Mouse (Mus musculus): ENCODE results near the gene March7.

Gene March7

DNA sequence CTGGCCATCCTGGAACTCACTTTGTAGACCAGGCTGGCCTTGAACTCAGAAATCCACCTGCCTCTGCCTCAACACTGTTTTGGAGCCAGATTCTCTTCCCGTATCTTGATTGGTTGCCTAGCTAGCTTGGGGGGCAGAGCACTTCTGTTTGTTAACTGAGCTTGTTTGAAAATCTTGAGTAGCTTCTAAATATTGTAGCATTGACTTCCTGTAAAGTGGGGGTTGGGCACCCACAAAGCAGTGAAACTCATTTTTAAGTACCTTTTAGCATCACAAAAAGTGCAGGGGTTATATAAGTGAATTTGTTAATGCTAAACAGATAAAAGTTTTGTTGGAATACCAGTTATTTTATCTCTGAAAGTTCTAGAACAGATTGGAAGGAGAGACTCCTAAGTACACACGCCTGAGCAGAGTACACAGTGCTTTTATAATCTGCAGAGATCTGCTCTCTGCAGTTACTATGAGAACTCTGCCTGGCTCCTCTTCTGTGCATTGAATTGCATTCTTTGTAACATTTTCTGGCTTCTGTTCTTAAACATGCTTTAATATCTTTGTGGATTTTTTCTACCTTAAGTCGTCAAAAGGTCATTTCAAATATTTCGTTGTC is 7.0 kb downstream of the March7 start:
- no peak for DNase-seq

DNA sequence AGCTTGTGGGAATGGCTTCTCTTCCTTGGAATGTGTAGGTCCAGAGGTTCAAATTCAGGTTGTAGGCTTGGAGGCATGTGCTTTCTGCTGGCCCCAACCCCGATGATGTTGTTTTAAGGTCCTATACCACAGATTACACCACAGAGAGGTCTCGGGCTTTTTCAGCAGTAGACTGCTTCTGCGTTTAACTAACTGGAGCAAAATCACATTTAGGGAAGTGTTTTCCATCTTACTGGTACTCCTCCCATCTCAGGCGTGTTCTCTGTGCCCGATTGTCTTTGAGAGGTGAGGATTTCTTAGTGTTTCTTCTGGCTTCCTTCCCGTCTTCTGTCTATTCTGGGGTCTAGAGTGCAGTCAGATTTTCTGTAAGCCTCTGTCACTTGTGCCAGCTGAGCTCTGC is 7.9 kb downstream of the March7 start:
- DNase-seq: no peak

DNA sequence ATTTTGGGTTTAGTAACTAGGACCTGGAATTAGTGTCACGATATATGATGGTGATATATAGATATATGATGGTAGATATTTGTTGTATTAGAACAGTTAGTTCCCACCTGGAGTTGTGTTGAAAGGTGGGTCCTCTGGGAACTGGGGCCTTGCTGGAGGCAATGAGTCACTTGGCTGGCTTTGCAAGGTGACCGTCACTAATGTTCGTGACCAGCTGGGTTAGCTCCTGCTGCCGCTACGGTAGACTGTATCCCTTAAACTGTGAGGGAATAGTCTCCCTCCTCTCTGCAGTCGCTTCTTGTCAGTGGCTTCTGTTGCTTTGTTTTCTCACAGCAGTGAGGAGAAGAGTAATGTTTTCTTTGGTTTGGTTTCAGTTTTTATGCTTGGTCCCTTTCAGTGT is 11.5 kb downstream of the March7 start:
- DNase-seq: peak in 1 of 2 experiments; percentile 29

DNA sequence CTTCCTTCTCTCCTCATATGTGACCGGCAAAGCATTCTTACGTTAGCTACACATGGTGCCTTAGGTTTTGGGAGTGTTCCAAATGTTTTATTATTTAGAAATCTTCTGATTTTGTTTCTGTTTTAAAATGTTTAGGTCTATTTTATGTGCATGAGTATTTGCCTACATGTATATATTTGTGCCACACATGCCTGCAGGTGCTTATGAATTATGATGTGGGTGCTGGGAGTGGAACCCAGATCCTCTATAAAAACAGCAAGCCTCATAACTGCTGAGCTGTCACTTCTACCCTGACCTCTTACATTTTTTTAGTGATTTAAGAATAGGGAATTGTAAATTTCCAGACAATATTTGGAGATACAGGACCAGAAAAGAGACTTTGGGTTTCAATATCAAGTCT is 12.3 kb downstream of the March7 start:
- no peak for DNase-seq

DNA sequence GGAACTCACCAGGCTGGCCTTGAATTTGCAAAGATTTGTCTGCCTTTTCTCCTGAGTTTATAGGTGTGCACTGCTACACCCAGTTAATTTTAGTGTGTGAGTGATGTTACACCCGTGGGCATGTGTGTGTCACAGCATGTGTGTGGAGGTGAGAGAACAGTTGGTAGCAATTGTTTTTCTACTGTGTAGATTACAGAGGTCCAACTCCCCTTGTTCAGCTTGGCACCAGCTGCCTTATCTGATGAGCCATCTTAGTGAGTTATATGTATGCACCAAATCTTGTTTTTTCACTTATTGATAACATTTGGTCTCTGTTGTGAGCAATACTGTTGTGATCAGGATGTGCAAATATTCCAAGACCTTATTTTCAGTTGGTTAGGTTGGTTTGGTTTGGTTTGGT is 13.8 kb downstream of the March7 start:
- DNase-seq: no peak

DNA sequence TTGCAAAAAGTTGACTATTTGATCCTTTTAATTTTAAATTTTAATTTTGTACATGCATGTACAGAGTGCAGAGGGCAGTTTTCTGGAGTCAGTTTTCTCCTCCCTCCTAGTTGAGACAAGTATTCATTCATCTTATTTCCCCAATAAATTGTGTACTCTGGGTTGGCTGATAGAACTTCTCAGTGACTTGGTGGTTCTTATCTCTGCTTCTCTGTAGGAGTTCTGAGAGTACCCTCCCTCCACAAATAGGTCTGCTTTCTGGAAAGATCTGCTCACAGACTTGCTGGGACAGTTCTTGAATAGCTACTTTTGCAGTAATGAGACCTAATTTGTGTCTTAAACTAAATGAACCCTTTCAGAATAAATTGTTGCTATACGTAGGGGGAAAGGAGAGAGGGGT is 18.8 kb downstream of the March7 start:
- DNase-seq: no peak

DNA sequence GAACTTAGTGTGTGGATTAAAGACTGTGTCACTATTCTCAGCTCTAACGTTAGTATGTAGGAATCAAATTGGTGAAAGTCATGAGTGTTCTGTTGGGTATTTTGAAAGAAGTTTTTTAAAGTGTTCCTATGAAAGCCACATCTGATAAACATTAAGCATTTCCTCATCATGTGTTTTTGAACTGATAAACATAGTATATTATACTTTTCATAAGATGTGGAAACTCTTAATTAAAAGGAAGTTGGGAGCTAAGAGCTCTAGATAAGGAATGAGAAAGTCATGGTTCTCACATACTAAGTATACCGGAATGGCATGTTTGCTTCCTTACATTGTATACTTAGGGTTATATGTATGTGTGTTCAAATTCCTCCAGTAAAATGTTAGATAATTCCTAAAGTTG is 20.7 kb downstream of the March7 start:
- DNase-seq: no peak

DNA sequence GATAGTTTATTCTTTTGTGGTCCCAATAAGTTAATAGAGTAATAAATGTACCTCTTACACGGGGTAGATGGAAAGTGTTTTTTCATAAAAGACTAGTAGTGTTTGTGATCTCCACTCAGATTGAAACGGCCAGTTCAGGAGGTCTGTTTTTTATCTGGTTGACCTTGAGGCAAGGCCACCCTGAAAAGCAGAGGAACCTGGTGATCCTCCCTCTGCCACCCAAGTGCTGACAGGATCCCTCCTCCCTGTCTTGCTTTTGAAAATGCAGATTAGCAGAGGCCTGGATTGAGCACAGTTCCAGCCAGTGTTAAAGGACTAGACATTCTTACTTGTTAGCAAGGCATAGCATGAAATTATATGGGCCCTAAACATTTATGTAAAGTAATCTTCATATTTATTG is 23.5 kb downstream of the March7 start:
- DNase-seq: no peak

DNA sequence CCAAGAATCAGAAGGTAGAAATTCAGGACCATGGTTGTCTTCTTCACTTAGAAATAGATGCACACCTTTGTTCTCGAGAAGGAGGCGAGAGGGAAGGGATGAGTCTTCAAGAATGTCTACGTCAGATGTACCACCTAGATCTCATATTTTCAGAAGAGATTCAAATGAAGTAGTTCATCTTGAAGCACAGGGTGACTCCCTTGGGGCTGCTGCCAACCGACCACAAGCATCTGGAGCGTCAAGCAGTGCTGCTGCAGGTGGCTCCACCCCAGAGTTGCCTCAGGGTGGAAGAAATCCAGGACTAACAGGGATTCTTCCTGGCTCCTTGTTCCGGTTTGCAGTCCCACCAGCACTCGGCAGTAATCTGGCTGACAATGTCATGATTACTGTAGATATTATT is 24.8 kb downstream of the March7 start:
- DNase-seq: no peak

DNA sequence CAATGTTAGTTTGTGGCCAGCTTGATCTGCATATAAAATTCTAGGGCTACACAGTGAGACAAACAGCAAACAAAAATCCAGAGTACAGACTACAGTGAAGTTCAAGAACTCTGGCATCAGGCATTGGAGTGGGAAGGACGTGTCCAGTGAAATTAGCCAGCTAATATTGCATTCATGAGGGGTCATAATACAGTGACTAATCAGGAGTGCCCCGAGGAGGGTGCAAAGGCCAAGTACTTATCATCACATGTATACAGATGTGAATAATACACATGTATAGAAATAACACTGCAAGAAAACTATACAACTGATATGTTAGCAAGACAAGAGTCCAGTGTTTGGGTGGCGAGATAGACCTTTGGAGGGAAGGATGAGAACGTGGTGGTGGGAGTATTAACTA is 43.1 kb downstream of the March7 start:
- no peak for DNase-seq

DNA sequence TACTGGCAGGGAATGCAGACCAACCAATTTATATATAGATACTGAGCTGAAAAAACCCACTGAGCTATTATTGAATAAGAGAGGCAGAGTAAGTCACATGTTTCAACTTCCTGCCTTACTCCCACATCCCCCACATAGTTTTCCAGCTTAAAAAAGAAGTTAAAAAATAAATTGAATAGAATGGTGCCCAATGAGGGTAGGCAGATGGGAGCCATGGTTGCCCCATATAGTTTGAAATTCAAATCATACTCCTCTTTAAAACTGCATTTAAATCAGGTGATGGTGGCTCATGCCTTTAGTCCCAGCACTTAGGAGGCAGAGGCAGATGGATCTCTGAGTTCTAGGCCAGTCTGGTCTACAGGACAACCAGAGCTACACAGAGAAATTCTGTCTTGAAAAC is 43.8 kb downstream of the March7 start:
- DNase-seq: no peak

DNA sequence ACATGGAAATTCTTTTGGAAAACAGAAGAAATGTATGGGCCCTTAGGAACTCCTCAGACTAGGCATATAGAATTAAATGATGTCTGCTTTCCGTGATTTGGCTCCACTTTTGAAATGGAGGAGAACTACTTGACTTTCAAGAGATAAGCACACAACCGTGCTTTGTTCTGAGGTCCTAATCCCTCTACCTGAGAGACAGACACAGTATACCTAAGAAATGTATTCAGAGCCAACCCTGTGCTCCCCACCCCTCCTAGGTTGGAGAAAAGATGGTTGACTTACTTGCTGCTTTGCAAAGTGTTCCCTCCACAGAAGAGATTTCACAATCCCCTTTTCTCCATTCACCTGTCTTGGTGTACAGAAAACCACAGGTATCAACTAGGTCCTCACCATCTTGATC is 47.1 kb downstream of the March7 start:
- DNase-seq: no peak

DNA sequence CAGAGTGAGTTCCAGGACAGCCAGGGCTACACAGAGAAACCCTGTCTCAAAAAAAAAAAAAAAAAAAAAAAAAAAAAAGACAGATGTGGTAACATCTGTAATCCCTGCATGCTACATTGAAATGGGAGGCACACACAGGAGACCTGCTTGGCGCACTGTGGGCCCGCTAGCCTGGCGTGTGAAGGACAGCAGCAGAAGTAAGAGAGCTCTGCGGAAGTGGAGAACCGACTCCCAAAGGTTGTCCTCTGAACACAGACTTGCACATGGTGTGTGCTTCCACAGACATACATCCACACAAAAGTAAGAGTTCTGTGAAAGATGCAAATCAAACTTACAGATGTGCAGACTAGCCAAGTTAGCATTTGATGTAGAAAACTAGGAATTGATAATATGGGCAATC is 49.5 kb downstream of the March7 start:
- no peak for DNase-seq

DNA sequence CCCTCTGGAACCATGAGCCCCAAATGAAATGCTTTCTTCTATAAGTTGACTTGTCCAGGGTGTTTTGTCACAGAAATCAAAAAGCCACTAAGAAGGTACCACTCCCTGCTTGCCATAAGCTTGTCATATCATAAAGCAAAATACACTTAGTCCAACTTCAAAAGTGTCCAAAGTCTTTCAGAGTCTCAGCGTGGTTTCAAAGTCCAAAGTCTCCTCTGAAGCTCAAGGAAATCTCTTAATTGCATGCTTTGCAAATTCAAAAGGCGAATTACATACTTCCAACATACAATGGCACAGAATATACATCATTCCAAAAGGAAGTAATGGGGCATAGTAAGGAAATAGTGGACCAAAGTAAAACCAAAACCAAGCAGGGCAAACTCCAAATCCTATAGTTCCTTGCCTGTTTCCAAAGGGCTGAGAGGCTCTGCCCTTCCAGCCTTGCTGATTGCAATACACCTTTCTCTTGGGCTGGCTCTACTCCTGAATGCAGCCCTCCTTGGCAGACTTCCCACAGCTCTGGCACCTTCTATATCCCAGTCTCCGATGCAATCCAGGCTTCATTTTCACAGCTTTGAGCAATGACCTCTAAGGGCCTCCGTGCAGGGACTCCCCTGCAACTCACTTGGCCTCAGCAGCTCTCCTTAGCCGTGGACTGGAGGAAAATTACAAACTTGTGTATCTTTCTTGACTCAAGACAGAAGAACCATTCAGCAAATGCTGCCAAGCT is 51.1 kb downstream of the March7 start:
- peak; percentile 22 to 46 for DNase-seq

DNA sequence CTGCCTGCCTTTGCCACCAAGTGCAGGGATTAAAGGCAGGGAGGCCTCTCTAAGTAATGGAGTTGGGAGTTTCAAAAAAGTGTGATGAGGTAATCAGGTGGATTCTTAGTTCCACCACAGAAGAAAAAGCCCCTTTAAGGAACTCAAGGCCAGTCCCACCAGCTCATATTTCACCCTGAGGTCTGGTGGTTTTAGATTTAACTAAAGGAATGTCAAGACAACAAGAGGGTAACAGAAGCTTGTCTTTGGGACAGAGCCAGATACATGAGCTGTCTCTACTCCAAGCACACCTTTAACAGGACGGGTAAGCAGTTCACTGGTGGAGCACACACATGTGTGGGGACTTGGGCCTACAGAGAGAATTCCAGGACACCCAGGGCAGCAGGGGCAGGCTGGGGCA is 57.9 kb downstream of the March7 start:
- DNase-seq: no peak

DNA sequence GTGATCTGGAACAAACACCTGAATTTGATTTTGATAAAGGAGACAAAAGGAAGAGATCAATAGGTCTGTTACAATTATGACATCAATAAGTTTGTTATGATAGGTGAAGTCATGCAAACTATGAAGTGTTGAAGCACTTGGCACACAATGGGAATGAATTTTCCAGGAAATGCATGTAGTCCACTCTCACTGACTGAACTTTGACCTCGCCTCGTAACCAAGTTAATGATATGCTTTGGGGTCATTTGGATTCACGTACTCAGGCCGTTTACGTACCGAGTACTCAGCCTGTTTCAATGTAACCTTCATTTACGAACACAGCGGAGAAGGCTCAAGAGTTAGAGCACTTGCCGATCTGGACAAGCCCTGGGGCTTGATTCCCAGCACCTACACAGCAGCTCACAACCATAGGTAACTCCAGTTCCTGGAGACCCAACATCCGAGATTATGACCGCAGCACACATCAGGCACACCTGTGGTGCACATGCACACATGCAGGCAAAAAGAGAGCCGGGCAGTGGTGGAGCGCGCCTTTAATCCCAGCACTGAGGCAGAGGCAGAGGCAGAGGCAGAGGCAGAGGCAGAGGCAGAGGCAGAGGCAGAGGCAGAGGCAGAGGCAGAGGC is 60.3 kb downstream of the March7 start:
- DNase-seq: peak; percentile 76 to 79

DNA sequence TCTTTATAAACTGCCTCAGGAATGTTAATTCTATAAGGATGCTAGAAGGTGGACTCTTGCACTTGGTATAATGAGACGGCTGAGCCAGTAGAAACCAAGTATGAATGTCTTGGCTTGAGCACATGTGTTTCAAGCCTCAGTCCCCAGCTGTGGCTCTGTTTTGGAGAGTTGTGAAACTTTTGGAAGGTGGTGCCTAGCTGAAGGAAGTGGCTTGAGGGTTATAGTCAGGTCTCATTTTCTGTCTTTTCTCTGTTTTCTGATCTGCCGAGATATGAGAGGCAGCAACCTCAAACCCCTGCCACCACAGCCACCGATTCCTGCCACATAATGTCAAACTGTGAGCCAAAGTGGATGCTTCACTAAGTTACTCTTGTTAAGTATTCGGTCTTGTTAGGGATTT is 68.9 kb downstream of the March7 start:
- no peak for DNase-seq

DNA sequence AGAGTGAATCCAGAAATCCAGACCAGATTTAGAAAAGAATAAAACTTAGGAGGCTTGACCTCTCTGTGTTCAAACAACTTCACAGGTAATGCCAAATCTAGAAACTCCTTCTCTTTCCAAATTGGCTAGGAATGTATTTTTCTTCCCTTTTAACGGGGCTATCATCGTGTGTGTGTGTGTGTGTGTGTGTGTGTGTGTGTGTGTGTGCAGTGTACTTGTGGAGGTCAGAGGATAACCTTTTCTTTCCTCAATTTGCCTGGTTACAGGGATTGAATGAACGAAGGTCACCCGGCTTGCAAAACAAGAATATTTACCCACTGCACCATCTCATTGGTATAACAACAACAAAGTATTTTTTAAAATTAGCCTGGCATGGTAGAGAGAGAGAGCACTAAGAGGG is 72.9 kb downstream of the March7 start:
- no peak for DNase-seq

DNA sequence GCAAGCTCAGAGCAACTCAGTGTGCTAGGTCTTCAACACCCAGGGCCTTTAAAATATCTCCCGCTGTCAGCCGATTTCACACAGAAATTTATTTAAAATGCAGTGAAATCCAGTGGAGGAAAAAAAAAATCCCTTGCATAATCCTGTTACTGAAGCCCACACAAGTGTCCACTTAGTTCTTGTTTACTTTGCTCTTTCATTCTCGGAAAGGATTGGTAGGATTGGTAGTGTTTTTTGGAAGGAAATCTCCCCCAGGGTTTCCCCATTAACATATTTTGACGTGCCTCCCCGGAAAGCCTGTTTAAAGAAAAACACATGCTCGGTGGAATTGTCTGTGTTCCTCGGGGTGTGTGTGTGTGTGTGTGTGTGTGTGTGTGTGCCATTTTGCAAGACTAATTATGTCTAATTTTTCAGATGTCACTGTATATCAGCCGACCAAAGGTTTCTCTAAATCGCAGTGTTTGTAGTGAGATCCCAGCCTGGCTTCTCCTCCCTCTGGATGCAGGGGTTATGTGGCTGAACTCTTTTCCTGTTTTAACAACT is 73.6 kb downstream of the March7 start:
- DNase-seq: no peak

DNA sequence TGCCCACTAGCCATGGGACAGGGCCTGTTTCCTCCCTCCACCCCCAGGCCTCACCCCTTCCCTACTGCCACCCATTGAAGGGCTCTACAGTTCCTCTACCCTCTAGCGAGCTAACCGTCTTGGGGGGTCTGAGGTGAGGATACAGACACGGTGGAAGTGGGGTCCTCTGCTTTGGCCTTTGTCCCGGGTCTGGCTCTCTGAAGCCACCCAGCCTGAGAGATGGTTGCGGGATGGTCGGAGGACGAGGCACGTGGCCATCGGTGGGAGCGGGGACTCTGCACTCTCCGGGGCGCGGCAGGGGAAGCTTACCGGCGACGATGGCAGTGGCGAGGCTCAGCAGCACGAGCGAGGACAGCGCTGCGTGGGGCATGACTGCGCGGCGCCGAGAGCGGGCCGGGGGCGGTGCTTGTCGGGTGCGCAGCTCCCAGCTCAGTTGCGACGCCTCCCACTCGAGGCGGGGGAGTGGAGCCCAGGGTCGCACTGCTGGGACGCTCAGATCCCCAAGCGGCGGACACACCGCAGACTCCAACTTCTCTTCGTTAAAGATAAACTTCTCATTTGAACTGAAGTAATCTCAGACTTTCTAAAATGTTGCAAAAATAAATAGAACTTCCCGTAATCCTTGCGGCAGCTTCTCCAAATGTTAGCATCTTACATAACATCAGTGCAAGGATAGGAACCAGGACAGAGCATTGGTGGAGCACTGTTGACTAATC is 74.2 kb downstream of the March7 start:
- DNase-seq: peak; percentile 67 to 75

DNA sequence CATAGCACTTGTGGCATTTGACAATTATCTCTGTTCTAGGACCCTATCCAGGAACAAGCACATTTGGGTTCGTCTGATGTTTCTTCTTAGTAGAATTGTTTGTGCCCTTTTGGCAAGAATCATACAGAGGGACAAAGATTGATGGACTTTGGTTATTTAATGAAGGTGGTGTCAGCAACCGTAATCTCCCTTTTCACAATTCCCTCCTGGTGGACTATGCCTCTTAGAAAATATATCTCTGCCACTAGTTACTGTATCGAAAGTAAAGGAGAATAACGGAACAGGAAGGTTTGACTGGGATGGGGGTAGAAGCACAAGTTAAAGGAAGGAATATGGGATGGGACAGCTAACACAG is 74.8 kb downstream of the March7 start, which contains the start of gene Cd302:
Gene Cd302 (minus strand): TSS at position 22 of the 355 bp plus-strand sequence.
- DNase-seq: peak in 1 of 2 experiments; percentile 39

DNA sequence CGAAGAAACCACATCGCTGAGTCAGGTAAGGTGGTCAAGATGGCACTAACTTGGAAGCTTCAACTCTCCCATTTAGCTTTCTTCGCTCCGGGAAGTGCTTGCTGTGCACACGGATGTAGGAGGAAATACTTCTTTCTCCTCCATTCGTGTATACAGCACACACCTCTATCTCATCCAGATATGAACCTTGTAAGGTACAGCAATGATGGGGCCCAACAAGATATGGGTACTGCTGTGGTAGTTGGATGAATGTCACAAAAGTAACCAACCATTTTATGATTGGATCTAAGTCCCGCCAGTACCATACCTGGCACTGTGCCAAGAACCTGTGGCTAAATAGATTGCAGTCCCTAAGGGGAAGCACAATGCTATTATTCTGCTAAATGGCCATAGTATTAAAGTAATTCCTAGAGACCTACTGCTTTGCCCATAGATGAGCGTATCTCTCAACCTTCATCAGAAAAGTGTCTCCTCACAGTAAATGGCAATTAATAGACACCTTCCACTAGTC is 75.5 kb downstream of the March7 start:
- DNase-seq: no peak

DNA sequence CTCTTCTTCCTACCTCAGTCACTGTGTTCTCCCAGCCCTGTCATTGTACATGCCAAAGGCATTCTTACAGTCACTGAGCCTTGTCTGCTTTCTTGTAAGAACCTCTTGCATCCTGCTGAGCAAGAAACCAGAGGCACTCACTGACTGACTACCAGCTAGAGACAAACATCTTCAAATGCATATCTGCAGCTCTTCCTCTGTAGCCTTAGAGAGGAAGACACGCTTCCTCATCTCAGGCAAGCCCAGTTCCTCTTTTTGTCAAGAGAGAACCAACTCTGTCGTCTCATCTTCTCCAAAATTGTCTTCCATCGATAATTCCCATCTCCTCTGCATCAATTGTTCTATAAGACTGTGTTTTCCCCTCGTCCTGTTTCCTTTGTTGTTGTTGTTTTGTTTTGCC is 78.9 kb downstream of the March7 start:
- no peak for DNase-seq

Data from kidney, adult 8-10 months (tissue).